Mouse (Mus musculus) E14TG2a.4 (cell line): ENCODE measurements around the gene Tmprss13.

Experiments
- H3K27me3 ChIP-seq: 2 replicates; pipeline ENCODE4 v1.6.1; 2014; ENCODE audit warnings: low read length, control low read depth; ENCODE audit not compliant: insufficient read depth
- H3K36me3 ChIP-seq: 2 replicates; pipeline ENCODE4 v1.6.1; 2014; ENCODE audit warnings: low read length, control low read depth; ENCODE audit not compliant: insufficient read depth
- H3K4me1 ChIP-seq: replicated peaks from 2 replicates; pipeline ENCODE4 v1.6.1; 2014; ENCODE audit warnings: low read depth, low read length, control low read depth
- H3K4me3 ChIP-seq: replicated peaks from 2 replicates; pipeline ENCODE4 v1.5.1; 2014; ENCODE audit warnings: mild to moderate bottlenecking, low read length
- H3K9me3 ChIP-seq: 2 replicates; pipeline ENCODE4 v1.6.1; 2014; ENCODE audit warnings: low read length, control low read depth
- CTCF ChIP-seq: conservative IDR thresholded peaks from 2 replicates; pipeline ENCODE4 v1.5.1; 2014; ENCODE audit warnings: low read length
- NANOG ChIP-seq: IDR thresholded peaks from 2 replicates; pipeline ENCODE4 v1.6.1; 2014; ENCODE audit warnings: borderline replicate concordance, low read length, mixed read lengths
- POU5F1 ChIP-seq: IDR thresholded peaks from 2 replicates; pipeline ENCODE4 v1.6.1; 2014; ENCODE audit warnings: low read length, borderline replicate concordance

Tmprss13 gene

DNA sequence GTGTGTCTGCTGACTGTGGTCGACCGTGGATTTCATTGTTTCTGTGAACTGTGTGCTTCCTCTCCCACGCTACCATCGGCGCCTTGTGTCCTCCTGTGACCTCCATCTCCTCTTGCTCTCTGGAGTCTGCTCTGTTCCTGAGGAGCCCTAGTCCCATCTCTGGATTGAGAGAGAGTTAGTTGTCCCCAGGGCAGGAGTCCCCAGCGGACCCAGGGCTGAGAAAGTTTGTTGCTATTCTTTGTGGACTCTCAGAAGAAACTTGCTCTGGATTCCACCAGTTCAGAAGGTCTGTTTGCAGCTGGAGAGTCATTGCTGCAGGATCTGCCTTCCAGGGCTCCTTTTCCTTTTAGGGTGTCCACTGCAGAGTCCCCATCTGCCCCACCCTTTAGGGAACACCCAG, 76.3 kb downstream of the Tmprss13 start:
- Histone ChIP-seq H3K27me3 (no peaks in the 10 kb centered on the region), H3K36me3 (peaks cover 61% of the 10 kb centered on the region), H3K9me3 (no peaks in the 10 kb centered on the region), H3K4me1 (peaks cover 83% of the 10 kb centered on the region), H3K4me3 (no peak overlapping the region)
- TF ChIP-seq CTCF (no peak), POU5F1 (no peak), NANOG (no peak)

DNA sequence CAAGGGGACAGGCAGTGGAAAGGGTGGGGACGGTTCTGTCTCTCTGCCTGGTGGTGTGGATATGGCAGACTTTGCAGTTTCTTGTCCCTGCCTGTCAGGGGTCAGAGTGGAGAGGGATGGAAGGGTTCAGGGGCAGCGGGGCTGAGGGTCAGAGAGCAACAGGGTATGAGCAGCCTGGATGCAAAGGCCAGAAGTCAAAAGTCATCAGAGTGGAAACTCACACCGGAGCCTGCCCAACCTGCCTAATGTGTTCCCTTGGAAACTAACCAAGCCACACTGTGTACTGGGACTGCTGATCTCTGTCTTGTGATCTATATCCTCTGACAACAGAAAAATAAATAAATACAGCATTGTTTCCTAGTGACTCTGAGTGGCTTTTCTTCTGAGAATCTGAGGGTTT, 76.9 kb downstream of the Tmprss13 start:
- Histone ChIP-seq H3K4me1 (peaks cover 77% of the 10 kb centered on the region), H3K9me3 (no peaks in the 10 kb centered on the region), H3K4me3 (no peak overlapping the region), H3K36me3 (peaks cover 57% of the 10 kb centered on the region), H3K27me3 (0 out of 2 replicates have a peak, but pooled peaks cover 3% of the 10 kb centered on the region)
- TF ChIP-seq NANOG: no peak
- no peak for TF ChIP-seq POU5F1
- TF ChIP-seq CTCF: no peak
